Mouse (Mus musculus): ENCODE measurements around the gene Pds5b. TPM values are rescaled to one million over a fixed set of nuclear protein-coding genes. Genes with fewer than 3 reads are reported as not detected.
"Not testable (repeated sequence)": the region's sequence is repeated elsewhere in the genome, so short reads cannot be mapped to it uniquely, and the experiment has no call there.

The Pds5b gene
- polyA plus RNA-seq, 1 experiment, result 11.3 TPM

GRCm38 (mm10) chr5:150668731-150669130, 4.8 kb upstream of the Pds5b start:
- H3K4me3 ChIP-seq (ENCODE audit: insufficient read depth, low read depth, low read length), result no peak overlapping the region
- no peak overlapping the region for H3K27ac ChIP-seq (replicated peaks; ENCODE audit: low read depth, low read length)
- no peaks in the 10 kb centered on the region for H3K4me1 ChIP-seq (ENCODE audit: control insufficient read depth, insufficient read depth, insufficient read length, low read length)

- 0 out of 2 replicates have a peak, but pooled peaks cover 2% of the 10 kb centered on the region for H3K4me1 ChIP-seq (ENCODE audit: control insufficient read depth, insufficient read depth, insufficient read length, low read length)
- no peak overlapping the region for H3K4me3 ChIP-seq (ENCODE audit: insufficient read depth, low read depth, low read length)
- no peak overlapping the region for H3K27ac ChIP-seq (replicated peaks; ENCODE audit: low read depth, low read length)
Observed at GRCm38 (mm10) chr5:150672343-150672742, 1.2 kb upstream of the Pds5b start.

GRCm38 (mm10) chr5:150673880-150674621, 512 bp downstream of the Pds5b start:
- Histone ChIP-seq H3K4me3 (ENCODE audit: insufficient read depth, low read depth, low read length) (peak overlapping the region; percentile 92), H3K4me1 (ENCODE audit: control insufficient read depth, insufficient read depth, insufficient read length, low read length) (0 out of 2 replicates have a peak, but pooled peaks cover 2% of the 10 kb centered on the region), H3K27ac (replicated peaks; ENCODE audit: low read depth, low read length) (peak overlapping the region; percentile 46; the same call in 1 of the 2 replicates)

DNA sequence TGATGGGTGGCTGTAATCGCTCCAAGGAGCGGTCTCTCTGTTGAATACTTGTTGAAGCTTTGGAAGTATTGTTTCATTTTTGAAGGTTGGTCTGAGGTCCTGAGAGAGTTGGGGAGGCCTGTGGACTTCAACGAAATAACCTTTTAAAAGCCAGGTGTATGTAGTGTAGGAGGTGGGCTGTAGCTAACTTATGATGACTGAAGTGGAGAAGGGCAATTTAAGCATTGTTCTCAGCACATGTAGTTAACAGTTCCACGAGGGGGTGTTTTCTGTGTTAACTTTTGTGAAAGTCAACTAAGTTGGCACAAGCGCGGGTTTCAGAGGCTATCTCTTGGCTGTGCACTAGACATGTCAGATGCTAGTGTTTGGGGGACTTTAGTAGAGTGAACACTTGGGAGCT, 1.3 kb downstream of the Pds5b start:
- Histone ChIP-seq H3K4me1 (ENCODE audit: control insufficient read depth, insufficient read depth, insufficient read length, low read length) (0 out of 2 replicates have a peak, but pooled peaks cover 2% of the 10 kb centered on the region), H3K27ac (replicated peaks; ENCODE audit: low read depth, low read length) (no peak overlapping the region), H3K4me3 (ENCODE audit: insufficient read depth, low read depth, low read length) (peak overlapping the region; percentile 92)

DNA sequence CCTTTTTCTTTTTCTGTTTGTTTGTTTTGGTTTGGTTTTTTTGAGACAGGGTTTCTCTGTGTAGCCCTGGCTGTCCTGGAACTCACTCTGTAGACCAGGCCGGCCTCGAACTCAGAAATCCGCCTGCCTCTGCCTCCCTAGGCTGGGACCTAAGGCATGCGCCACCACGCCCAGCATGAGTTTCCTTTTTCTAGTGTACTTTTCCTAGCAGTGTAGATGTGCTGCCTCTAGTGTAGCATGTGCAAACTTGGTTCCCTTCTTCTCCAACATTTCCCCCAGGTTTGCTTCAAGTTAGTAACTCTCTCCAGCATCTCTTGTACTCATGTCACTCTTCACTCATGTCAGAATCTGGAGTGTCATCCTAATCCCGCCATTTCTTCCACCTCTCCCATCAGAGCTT, 9.3 kb downstream of the Pds5b start:
- H3K27ac ChIP-seq (replicated peaks; ENCODE audit: low read depth, low read length); H3K4me1 ChIP-seq (ENCODE audit: control insufficient read depth, insufficient read depth, insufficient read length, low read length); H3K4me3 ChIP-seq (ENCODE audit: insufficient read depth, low read depth, low read length): not testable (repeated sequence)

DNA sequence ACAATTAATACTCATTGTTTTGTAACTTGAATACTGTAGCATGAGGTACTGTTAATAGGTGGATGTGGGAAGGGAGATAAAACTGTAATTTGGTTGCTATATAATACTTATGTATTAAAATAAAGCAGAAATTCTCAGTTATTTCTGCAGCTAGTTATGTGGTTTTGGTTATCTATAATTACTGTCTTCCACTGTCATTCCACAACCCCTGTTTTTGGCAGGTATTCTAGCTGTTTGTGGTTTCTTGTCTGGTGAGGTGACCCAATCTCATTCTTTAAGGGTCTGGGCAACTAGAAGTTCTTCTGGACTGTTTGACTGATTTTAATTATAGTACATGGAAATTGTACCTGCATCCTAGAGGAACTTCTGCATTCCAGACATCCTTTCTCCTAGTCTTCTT, 17.1 kb downstream of the Pds5b start:
- no peaks in the 10 kb centered on the region for H3K4me1 ChIP-seq (ENCODE audit: control insufficient read depth, insufficient read depth, insufficient read length, low read length)

GRCm38 (mm10) chr5:150693277-150693676, 19.7 kb downstream of the Pds5b start:
- H3K4me1 ChIP-seq (ENCODE audit: control insufficient read depth, insufficient read depth, insufficient read length, low read length), result no peaks in the 10 kb centered on the region
- no peak overlapping the region for H3K27ac ChIP-seq (replicated peaks; ENCODE audit: low read depth, low read length)
- H3K4me3 ChIP-seq (ENCODE audit: insufficient read depth, low read depth, low read length), result no peak overlapping the region

More for the DNA sequence above, 17.1 kb downstream of the Pds5b start:
- Histone ChIP-seq H3K27ac (replicated peaks; ENCODE audit: low read depth, low read length) (no peak overlapping the region), H3K4me3 (ENCODE audit: insufficient read depth, low read depth, low read length) (no peak overlapping the region)

DNA sequence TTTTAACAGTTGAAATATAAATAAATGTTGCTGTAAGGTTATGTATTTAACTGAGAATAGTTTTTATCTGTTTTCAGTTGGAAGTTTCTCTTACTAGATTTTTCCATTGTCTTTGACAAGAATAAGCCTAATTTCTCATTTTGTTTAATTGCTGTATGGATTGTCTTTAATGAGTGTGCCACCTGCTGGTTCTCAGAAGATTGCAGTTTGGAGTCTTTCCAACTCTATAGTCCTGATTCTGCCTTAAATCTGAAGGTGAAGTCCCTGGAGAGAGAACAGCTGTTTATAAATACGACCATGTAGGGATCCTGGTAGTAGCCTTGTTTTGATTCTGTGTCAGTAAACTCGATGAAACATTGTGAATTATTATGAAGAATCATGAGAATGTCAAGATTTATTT, 29.2 kb downstream of the Pds5b start:
- no peak overlapping the region for H3K4me3 ChIP-seq (ENCODE audit: insufficient read depth, low read depth, low read length)
- H3K27ac ChIP-seq (replicated peaks; ENCODE audit: low read depth, low read length), result no peak overlapping the region

DNA sequence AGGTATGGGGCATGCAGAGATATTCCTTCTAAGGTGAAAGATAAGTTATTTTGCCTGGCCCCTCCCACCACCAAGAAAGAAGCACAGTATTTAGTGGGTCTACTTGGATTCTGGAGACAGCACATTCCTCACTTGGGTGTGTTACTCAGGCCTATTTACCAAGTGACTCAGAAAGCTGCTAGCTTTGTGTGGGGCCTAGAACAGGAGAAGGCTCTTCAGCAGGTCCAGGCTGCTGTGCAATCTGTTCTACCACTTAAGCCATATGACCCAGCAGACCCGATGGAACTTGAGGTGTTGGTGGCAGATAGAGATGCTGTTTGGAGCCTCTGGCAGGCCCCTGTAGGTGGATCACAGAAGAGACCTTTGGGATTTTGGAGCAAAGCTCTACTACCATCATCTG, 33.1 kb downstream of the Pds5b start:
- H3K27ac ChIP-seq (replicated peaks; ENCODE audit: low read depth, low read length); H3K4me1 ChIP-seq (ENCODE audit: control insufficient read depth, insufficient read depth, insufficient read length, low read length); H3K4me3 ChIP-seq (ENCODE audit: insufficient read depth, low read depth, low read length): not testable (repeated sequence)

More for the DNA sequence above, 29.2 kb downstream of the Pds5b start:
- H3K4me1 ChIP-seq (ENCODE audit: control insufficient read depth, insufficient read depth, insufficient read length, low read length), result no peaks in the 10 kb centered on the region

DNA sequence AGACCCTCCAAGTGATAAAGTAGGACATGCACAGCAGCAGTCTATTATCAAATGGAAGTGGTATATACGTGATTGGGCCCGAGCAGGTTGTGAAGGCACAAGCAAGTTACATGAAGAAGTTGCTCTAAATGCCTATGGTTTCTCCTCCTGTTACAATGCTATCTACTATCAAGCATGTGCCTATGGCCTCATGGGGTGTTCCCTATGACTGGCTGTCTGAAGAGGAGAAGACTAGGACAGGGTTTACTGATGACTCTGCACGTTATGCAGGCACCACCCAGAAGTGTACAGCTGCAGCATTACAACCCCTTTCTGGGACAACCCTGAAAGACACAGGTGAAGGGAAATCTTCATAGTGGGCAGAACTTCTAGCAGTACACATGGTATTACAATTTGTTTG, 33.6 kb downstream of the Pds5b start:
- H3K27ac ChIP-seq (replicated peaks; ENCODE audit: low read depth, low read length); H3K4me1 ChIP-seq (ENCODE audit: control insufficient read depth, insufficient read depth, insufficient read length, low read length); H3K4me3 ChIP-seq (ENCODE audit: insufficient read depth, low read depth, low read length): not testable (repeated sequence)

GRCm38 (mm10) chr5:150711503-150711902, 38.0 kb downstream of the Pds5b start:
- Histone ChIP-seq H3K27ac (replicated peaks; ENCODE audit: low read depth, low read length) (no peak overlapping the region), H3K4me1 (ENCODE audit: control insufficient read depth, insufficient read depth, insufficient read length, low read length) (peaks cover 3% of the 10 kb centered on the region; the same call in 1 of the 2 replicates), H3K4me3 (ENCODE audit: insufficient read depth, low read depth, low read length) (no peak overlapping the region)

DNA sequence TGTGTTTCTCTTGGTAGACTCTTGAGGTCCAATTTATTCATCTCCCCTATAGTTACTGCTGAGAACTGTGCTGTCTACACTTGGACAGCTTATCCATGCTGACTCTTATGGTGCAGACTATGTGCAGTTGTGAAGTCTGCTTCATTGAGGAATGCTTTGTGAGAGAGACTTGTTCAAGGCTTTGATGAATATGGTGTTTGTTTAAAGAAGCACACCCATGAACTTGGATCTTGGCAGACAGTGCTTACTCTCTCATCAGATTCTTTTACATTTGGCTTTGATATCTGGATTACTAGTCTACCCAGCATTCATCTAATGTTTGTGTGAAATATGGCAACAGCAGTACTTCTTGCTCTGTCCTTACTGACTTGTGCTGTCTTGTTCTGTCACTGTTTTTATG, 39.9 kb downstream of the Pds5b start:
- Histone ChIP-seq H3K4me3 (ENCODE audit: insufficient read depth, low read depth, low read length) (no peak overlapping the region), H3K27ac (replicated peaks; ENCODE audit: low read depth, low read length) (no peak overlapping the region), H3K4me1 (ENCODE audit: control insufficient read depth, insufficient read depth, insufficient read length, low read length) (peaks cover 3% of the 10 kb centered on the region; the same call in 1 of the 2 replicates)

DNA sequence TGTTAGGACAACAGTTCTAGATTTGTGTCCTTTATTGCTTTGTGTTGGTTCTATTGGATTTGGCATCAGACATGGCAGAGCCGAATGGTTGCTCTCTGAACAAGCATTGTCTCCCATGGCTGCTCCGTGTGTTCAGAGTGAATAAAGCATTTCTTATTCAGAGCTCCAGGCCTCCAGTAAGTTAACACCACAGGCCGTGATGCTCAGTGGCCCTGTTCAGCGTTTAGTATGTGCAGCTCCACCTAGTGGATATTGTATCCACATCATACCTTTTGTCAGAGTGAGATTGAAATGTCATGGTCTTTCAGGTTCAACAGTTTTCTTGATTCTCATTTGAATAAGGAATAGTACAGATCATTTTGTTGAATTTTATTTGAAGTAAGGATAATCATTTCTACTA, 44.2 kb downstream of the Pds5b start:
- no peak overlapping the region for H3K4me3 ChIP-seq (ENCODE audit: insufficient read depth, low read depth, low read length)
- no peak overlapping the region for H3K27ac ChIP-seq (replicated peaks; ENCODE audit: low read depth, low read length)

GRCm38 (mm10) chr5:150724641-150725040, 51.1 kb downstream of the Pds5b start:
- Histone ChIP-seq H3K4me3 (ENCODE audit: insufficient read depth, low read depth, low read length) (no peak overlapping the region), H3K4me1 (ENCODE audit: control insufficient read depth, insufficient read depth, insufficient read length, low read length) (no peaks in the 10 kb centered on the region), H3K27ac (replicated peaks; ENCODE audit: low read depth, low read length) (no peak overlapping the region)

More for the DNA sequence above, 44.2 kb downstream of the Pds5b start:
- H3K4me1 ChIP-seq (ENCODE audit: control insufficient read depth, insufficient read depth, insufficient read length, low read length), result no peaks in the 10 kb centered on the region

DNA sequence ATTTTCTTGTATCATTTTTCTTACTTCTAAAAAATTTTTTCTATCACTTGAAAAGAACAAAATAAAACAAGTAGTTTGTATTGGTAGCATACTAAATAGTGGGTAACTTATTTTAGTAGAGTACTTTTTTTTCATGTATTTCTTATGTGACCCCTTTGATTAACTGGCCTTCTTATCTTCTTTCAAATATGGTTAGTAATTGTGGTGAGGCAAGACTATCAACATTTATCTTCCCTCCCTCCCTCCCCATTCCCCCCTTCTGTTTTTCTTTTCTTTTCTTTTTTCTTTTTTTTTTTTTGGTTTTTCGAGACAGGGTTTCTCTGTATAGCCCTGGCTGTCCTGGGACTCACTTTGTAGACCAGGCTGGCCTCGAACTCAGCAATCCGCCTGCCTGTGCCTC, 63.5 kb downstream of the Pds5b start:
- H3K4me3 ChIP-seq (ENCODE audit: insufficient read depth, low read depth, low read length); H3K4me1 ChIP-seq (ENCODE audit: control insufficient read depth, insufficient read depth, insufficient read length, low read length); H3K27ac ChIP-seq (replicated peaks; ENCODE audit: low read depth, low read length): not testable (repeated sequence)

DNA sequence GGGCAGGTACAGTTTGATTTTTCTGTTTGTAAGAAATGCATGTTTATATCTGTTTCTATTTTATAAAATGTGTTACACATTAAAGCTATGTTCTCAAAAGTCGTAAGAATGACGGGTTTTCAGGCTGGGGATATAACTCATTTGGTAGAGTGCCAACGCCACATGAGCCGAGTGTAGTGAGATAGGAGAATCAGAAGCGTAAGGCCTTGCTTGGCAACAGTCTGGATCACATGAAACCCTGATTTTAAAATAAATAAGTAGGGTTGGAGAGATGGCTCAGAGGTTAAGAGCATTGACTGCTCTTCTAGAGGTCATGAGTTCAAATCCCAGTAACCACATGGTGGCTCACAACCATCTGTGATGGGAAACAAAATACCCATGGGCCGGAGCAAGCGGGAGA, 65.8 kb downstream of the Pds5b start:
- Histone ChIP-seq H3K27ac (replicated peaks; ENCODE audit: low read depth, low read length) (no peak overlapping the region), H3K4me1 (ENCODE audit: control insufficient read depth, insufficient read depth, insufficient read length, low read length) (no peaks in the 10 kb centered on the region), H3K4me3 (ENCODE audit: insufficient read depth, low read depth, low read length) (no peak overlapping the region)

All from brown adipose tissue, adult 24 weeks (tissue).